Mouse (Mus musculus) left cerebral cortex, postnatal 4 days (tissue): ENCODE results near the gene Taldo1. TPM values are rescaled to one million over a fixed set of nuclear protein-coding genes. Genes with fewer than 3 reads are reported as not detected.
"Not testable (repeated sequence)": the region's sequence is repeated elsewhere in the genome, so short reads cannot be mapped to it uniquely, and the experiment has no call there.

ENCODE experiments used
- DNase-seq: peaks from one replicate; pipeline ENCODE4 v3.0.0-alpha.2; 2022
- intact Hi-C: fragments of 180-260 bp; cut with DNase I; formaldehyde crosslinking; loops from one replicate; pipeline ENCODE4 v1.15.1; 2025
- total RNA-seq, 2 experiments: library from RNA; stranded (reverse); gene quantifications; 2 replicates each; pipeline ENCODE4 v1.2.3; 2021

Gene Taldo1
- total RNA-seq, 2 experiments from 2014 or later = 146 to 152 TPM

DNA sequence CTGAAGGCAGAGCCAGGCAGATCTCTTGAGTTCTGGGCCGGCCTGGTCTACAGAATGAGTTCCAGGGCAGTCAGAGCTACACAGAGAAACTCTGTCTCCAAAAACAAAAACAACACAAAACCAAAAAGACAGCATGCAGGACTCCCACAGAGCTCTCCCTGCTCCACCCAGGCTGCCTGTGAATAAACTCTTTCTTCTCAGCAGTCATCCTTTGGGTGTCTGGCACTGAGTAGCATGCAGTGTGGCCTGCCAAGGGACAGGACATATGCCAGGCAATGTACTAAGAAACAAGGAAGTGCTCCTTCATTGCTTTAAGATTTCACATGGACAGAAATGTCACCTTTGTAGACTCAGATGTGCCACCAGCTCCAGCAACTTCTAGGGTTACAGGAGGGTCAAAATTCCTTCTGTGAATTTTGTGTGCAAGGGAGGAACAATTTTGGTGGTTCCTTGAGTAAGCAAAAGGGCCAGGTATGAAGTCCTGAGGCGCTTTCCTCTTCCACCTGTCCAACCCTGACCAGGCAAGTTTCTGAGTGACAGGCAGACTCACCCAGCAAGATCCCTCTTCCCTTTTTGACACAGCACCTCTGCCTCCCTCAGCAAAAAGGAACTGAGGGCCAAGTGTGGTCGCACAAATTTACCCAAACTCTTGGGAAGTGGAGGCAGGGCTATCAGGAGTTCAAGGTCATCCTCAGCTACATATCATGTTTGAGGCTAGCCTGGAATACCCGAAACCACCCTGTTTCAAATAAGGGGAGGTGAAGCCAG lies 10.7 kb upstream of the Taldo1 start:
- intact Hi-C loops = no loop called here
- no peak for DNase-seq

DNA sequence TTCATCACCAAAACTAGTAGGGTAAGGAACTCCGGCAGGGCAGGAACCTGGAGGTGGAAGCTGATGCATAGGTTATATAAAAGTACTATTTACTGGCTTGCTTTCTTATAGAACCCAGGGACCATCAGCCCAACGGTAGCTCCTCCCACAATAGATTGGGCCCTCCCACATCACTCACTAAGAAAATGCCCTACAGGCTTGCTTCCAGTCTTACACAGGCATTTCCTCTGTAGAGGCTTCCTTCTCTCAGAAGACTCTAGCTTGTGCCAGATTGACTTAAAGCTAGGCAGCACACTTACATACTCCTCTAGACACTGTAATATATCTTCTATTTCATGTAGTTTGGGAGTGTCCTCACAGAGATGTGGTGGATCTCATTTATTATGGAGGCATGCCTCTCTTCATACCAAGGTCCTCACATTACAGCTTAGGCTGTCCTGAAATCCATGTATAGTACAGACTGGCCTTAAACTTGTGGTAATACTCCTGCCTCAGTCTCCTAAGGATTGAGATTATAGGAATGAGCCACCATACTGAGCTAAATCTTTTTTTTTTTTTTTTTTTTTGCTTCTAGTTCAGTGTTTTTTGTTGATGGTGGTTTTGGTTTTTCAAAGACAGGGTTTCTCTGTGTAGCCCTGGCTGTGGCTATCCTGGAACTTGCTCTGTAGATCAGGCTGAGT lies 4.1 kb upstream of the Taldo1 start:
- no peak for DNase-seq
- intact Hi-C loops = no loop called here

DNA sequence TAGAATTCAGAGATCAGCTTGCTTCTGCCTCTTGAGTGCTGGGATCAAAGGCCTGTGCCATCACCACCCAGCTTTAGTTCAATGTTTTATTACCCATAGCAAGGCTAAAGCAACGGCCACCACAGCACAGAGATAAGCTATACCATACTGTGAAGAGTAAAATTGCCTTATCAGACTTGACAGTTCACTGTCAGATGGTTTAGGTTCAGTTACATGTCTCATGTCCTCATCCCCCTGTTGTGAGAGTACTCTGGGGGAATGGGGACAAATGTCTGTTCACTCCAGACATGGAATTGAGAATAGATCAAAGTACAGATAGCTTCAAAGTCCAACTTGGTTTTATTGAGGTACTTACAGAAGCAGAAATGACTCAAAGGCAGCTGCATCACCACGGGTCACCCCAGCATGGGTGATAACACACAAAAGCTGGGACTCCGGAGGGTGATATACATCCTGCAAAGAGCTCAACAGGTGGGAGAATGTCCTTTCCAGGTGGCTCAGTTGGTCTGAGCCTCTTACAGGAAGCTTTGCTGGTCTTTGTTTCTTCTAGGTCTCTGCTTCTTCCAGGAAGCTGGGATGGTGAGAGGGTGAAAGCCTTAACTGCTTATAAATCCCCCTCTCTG lies 3.4 kb upstream of the Taldo1 start:
- no peak for DNase-seq
- intact Hi-C loops = no loop called here

DNA sequence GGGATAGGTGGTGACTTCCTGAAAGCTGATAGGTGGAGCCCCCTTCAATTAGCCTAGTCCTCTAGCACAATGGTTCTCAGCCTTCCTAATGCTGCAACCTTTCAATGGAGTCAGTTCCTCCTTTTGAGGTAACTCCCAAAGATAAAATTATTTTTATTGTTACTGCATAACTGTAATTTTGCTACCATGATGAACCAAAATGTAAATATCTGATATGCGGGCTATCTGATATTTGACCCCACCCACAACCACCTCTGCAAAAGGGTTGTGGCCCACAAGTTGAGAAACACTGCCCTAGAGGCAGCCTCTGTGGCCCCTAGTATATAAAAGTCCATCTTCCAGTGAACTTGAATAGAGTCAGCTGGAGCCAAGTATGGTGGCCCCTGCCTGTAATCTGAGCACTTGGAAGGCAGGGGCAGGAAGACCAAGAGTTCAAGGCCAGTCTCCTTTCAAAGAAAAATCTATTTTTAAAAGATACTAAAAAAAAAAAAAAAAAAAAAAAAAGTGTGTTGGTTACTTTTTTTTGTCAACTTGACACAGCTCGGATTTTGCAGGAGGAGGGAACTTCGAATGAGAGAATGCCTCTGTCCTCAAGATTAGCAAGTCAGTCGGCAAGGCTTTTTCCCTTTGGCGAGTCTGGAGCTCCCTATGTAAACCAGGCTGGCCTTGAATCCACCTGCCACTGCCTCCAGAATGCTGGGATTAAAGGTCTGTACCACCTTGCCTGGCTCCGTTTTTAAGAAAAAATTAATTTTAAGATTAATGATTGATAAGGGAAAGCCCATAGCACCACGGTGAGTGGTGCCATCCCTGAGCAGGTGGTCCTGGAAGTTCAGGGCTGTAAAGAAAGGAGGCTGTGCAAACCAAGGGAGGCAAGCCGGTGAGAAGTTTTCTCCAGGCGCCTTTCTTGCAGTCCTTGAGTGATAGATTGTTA lies 1.4 kb upstream of the Taldo1 start:
- intact Hi-C loops = no loop called here
- no peak for DNase-seq

DNA sequence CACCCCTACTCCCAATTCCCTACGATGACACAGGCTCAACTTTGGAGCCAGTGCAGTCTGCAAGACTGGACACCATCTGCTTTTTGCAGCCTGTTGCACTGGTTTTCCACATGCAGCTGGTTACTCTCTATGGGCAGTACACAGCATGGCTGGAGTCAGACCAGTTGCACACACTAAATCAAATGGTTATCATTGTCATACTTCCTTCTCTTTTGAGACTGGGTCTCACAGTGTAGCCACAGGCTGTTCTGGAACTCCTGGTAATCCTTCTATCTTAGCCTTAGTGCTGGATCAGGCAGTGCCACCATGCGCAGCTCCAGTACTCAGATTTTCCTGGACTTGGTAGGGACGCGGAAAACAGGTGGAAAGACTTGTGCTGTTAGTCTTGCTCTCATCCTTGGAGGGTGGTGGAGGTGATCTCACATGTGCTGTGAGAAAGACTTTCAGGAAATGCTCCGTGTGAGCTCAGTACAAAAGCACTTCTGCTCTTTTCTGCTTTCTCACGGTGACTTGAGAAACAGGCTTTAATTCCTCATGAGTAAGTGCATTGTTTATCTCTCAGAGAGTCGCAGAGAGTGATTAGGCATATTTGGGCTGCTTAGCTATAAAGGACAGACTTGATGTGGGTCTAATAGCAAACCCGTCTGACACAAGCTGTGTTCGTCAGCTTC lies 688 bp downstream of the Taldo1 start:
- DNase-seq = no peak
- intact Hi-C loops = no loop called here

DNA sequence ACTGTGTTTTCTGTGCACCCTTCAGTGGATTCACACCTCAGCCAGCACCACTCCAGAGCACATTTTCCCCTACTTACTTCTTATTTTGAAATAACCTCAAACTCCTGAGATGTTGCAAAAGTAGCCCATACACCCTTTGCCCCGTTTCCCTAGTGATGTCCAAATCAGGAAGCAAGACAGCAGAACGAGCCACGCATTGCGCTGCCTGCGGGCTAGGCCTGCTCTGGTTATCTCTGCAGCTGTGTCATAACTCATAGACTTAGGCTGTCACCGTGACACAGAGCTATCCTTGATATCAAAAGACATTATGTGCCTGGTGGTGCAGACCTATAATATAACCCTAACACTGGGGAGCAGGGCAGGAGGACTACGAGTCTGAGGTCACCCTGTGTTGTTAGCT lies 2.2 kb downstream of the Taldo1 start:
- no peak for DNase-seq
- intact Hi-C loops = no loop called here

DNA sequence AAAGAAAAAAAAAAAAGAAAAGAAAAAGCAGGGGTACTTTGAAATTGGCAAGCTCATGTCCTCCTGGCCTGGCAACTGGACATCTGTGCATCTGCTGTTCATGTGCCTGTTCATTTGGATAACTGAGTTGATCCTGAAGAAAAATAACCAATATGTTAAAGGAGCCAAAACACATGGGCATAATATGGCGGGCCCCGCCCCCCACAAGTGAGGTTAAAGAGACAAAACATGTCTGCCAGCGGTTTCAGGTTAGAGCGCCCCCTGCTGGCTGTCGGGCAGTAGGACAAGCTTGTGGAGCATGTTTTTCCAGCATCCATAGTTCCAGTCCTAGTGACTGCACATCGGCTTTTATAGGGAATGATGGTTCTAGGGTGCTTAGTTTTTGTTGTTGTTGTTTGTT lies 2.8 kb downstream of the Taldo1 start:
- intact Hi-C loops = no loop called here
- peak; percentile 80 for DNase-seq

DNA sequence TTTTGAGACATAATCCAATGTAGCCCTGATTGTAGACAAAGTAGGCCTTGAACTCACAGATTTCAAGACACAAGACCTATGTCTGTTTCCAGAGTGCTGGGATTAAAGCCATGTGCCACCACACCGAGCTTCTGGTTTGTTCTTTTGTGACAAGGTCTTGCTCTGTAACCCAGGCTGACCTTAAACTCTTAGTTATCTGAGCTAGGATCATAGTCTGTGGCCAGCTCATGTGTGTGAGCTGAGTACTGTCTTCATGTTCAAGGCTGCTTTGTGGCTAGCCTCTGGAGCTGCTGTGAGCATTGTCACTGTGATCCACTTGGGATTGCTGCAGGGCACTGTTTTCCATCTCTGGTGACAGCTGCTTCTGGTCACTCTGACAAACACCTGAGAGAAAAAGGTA lies 3.3 kb downstream of the Taldo1 start:
- DNase-seq = no peak
- intact Hi-C loops = no loop called here

DNA sequence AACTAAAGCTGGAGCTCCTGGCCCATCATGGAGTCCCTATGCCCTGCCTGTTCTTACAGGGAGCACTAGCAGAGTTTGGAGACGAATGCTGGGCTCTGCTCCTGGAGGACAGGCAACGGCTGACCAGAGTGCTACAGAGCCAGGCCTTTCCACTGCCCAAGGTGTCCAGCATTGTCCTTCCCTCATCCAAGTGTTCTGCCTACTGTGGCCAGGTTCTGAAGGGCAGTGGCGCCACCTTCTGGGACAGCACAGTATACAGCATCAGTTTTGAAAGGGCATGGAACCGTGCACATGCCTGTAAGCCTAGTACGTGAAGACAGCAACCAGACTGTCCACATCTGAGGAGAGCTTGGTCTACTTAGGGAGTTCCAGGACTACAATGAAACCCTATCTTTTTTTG lies 11.3 kb downstream of the Taldo1 start:
- DNase-seq = peak; percentile 58

DNA sequence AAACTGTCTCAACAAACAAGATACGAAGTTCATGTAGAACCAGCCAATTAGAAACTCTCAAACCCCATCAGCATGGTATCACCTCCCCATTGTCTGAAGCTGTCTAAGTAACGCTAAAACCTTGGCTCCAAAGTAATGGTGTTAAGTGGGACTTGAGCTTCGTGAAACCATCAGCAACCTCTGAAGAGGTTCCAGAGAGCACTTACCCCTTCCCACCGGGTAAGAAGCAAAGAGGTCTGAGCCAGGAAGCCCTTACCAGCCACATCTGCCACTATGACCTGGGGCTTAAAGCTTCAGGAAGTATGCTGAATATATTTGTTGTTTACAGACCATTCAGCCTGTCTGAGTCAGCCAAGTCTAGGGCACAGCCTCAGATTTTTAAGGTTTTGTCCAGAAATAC lies 13.5 kb downstream of the Taldo1 start:
- no peak for DNase-seq

More for the DNA sequence above, 11.3 kb downstream of the Taldo1 start:
- intact Hi-C loops = no loop called here

DNA sequence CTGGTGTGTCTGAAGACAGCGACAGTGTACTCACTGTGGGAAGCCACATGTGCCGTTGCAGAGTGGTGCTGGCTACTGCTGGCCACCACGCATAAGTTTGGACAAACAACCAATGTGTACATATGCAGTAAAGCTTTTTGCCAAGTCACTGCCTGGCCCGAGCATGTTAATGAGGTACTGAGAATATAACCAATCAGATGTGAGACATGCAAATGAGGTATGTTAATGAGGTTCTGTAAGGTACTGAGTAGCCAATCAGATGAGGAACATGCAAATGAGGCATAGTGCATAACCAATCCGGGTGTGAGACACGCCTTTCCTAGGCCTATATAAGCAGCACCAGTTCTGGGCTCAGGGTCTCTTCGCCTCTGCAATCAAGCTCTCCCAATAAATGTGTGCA lies 15.7 kb downstream of the Taldo1 start:
- DNase-seq, intact Hi-C loops: not testable (repeated sequence)

More for the DNA sequence above, 13.5 kb downstream of the Taldo1 start:
- intact Hi-C loops = no loop called here

DNA sequence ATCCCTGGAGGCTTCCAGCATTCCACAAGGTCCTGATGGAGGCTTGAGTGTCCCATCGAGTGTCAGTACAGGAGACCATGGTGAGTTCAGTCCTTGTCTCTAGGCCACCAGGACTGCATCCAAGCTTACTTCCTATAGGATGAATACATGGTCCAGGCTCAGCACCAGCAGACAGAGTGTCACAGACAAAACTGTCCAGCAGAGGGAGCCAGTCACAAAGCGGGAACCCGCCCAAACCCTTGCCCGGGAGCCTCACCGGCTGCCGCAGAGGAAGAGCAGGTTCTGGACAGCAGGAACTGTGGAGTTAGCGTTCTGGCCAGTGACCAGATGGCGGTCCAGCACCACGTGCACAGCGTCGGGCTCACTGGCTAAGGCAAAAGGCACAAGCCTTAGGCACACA lies 16.8 kb downstream of the Taldo1 start:
- intact Hi-C loops = no loop called here
- DNase-seq = peak; percentile 93

DNA sequence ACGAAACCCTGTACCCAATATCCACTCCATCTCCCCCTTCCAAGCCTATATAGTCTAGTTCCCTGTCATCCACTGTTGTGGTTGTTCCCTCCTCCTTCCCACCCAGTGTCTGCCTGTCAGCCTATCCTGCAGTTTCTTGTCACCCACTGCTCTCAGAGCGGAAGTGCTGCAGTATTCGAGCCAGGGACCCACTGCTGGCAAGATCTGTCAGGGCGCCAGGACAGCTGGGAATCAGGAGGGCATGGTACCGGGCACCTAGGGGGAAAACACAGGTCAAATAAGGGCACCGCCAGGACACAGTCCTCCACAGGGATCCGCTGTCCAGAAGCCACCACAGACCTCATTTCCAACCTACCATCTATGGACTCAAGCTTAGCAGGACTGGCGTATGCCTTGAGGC lies 18.6 kb downstream of the Taldo1 start:
- intact Hi-C loops = no loop called here
- DNase-seq = no peak

DNA sequence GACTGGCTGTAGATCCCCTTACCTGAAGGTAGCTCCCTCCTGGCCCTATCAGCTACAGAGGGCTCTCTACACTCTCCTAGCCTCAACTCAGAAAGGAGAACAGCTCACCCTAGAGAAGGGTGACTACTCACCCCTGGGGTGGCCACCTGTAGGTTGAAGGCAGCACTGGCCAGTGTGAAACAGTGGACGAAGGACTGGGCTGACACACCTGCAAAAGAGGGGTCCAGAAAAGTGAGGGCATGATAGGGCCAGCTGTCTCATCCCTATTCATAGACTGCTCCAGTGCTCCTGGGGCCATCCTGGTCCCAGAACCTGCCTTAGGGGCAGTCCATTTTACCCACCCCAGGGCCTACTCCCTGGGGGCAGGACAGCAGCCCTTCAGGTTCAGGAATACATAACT lies 19.7 kb downstream of the Taldo1 start:
- intact Hi-C loops = no loop called here

DNA sequence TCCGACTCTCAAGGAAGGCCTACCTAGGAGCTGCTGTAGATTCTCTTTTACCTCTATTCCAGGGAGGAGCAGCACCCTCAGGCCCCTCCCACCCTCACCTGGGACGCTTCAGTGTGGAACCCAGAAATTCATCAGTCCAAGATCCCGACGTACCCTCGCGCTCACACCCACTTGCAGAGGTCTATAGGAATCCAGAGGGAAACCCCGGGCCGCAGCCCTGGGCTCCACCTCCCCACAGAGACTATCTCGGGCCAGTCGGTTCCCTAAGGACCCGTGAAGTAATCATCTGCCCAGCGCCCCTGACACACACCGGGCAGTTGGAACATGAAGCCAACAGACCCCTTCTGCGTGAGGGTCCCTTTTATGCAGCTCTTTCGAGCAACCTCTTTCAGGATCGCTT lies 21.3 kb downstream of the Taldo1 start:
- intact Hi-C loops = no loop called here
- DNase-seq = no peak

More for the DNA sequence above, 19.7 kb downstream of the Taldo1 start:
- DNase-seq = no peak

DNA sequence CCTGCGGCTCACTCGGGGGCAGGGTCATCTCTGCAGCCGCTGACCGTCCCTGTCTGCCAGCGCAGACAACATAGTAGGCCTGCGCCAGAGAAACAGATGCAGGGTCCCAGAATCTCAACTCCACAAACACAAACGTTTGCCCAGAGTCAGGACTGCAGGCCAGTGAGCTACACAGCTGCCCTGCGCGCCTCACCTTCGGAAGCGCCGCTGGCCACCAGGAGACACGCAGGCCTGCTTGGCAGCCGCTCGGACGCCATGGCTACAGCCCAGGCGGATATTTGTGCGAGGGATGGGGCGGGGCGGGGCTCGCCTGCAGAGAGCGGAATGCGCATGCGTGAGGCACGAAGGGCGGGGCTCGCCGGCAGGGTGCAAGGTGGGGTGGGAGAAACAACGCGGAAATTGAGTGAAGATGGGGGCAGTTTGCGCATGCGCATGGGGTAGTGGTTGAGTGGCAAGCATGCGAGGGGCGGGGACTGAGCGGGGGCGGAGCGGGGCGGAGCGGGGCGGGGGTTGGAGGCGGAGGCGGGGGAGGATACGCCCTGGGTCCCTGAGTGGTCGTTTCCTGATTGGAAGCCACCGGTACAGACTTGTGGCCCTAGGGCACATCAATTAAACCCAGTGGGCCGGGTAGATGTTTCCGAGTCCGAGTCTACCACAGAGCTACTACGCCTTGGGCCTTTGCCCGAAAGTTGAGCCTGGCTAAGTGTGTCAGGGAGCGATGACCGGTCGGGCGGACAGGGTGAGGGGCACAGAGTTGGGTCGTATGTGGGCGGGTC lies 22.0 kb downstream of the Taldo1 start, which contains the start of gene Gatd1:
Gene Gatd1 (minus strand): TSS at position 328 of the 776 bp plus-strand sequence.
- intact Hi-C loops = no loop called here
- DNase-seq = peak; percentile 100

DNA sequence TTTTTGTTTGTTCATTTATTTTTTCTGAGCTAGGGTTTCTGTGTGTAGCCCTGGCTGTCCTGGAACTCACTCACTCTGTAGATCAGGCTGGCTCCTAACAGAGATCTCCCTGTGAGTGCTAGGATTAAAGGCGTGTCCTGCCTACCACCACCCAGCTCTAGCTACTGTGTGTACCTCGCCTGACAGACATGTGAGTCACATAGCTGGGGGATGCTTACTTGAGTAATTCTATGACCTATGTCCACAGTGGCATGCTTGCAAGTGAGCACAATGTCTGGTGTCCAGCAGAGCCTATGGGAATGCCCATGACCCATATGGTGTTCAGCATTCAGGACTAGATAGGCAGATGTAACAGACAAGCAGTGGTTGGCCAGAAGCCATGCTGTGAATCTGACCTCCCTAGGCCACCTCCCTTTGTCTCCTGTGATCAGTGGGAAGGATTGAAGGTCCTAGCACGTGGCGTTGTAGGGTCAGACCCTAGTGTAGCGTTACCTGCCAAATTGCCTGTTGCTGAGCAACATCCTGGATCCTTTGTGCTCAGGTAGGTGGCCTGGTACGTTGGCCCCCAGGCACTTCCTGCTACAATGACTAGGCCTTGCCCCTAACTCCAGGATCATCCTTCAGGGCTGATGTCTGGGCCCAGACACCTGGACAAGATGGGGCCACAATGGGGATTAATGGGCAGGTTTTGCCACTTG lies 24.3 kb downstream of the Taldo1 start:
- no peak for DNase-seq
- intact Hi-C loops = no loop called here

DNA sequence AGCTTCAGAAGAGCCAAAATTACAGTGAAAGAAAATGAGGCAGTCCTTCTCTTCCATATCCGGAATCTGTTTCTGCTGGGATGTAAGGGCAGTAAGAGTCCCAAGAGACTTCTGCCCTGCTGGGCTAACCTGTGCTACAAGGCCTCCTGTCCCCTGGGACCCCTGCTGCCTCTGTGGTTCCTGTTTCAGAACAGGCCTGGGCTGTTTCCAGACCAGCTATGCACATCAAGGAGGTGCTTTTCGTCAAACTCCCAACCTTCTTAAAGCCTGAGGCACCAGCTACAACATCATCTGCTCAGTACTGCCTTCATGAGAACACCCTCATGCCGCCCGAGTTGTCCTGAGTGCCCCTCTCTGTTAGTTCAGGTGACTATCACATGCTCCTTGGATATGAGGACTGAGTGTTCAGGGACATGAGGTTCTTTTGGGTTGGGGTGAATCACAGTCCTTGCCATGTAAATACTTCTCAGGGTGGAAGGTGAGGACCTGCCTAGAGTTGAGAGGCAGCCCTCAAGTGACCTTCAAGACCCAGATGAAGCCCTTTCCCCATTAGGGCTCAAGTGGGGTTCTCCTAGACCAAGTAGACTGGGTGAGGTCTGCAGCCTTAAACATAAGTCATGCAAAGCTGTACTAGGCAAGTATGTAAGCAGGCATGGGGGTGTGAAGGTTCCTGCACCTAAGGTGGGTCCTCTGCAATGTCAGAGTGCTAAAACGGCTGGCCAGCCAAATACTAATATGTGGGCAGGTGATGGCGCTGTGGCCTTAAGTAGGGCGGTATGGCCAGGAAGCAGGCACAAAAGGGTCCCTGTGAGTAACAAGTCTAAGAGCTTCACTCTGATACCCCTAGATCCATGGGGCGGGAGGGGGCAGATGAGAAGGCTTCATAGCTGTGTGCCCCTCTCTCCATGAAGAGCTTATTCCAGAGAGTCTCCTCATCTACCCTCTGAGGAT lies 26.0 kb downstream of the Taldo1 start:
- no peak for DNase-seq
- intact Hi-C loops = no loop called here
